Mouse (Mus musculus): Measurements from ENCODE around the gene Naa35.

DNA sequence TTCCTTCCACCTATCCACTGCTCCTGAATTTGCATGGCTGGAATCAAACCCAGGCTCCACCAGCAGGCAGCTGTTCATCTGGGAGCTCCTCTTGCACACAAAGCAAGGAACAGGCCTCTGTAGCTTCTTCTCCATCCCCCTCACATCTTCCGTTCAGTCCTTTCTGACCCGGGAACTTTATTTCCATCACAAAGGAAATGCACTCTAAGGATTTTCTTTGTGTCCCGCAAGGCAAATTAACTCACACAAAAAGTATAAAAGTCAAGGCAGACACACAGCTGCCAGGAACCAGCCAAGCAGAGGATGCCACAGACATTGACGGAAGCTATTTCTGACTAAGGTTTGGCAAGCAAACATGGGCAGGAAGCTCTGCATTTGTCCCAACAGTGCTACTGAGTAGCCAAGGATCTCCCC is 71.9 kb downstream of the Naa35 start:
- TF ChIP-seq CTCF (IDR thresholded peaks at IDR 0.05; ENCODE audit: low read depth) = no peak
- no peak for TF ChIP-seq EP300 (IDR thresholded peaks at IDR 0.05; ENCODE audit: low read depth)

All from heart, postnatal 0 days (tissue).